Mouse (Mus musculus) embryonic facial prominence, embryonic 14.5 days (tissue): ENCODE data around the gene Rasa3. TPM values are rescaled to one million over a fixed set of nuclear protein-coding genes. Genes with fewer than 3 reads are reported as not detected.
A peak's percentile ranks its signal among the peaks of the same experiment; 100 is the strongest.

Experiments
- ATAC-seq: fragments of 200-750 bp; cut with Nextera tagmentation; 2 replicates; pipeline ENCODE4 v1.8.0; 2017; ENCODE audit warnings: low read depth, moderate number of reproducible peaks, moderate TSS enrichment
- DNase-seq: peaks from one replicate; pipeline ENCODE4 v3.0.0-alpha.2; 2015; ENCODE audit warnings: low spot score
- H3K27ac ChIP-seq: fragments of 300-500 bp; sonication (generic); replicated peaks from 2 replicates; pipeline ENCODE4 v1.5.1; 2014; ENCODE audit warnings: low read depth, mild to moderate bottlenecking, low read length, moderate library complexity
- H3K27me3 ChIP-seq: fragments of 300-500 bp; sonication (generic); replicated peaks from 2 replicates; pipeline ENCODE4 v1.6.1; 2014; ENCODE audit warnings: low read length; ENCODE audit not compliant: control insufficient read depth, insufficient read depth
- H3K36me3 ChIP-seq: fragments of 300-500 bp; sonication (generic); 2 replicates; pipeline ENCODE4 v1.6.1; 2014; ENCODE audit warnings: low read length, mixed read lengths; ENCODE audit not compliant: control insufficient read depth, insufficient read depth
- H3K4me1 ChIP-seq: fragments of 300-500 bp; sonication (generic); 2 replicates; pipeline ENCODE4 v1.6.1; 2014; ENCODE audit warnings: antibody characterized with exemption, low read length; ENCODE audit not compliant: control insufficient read depth, insufficient read depth
- H3K4me2 ChIP-seq: fragments of 300-500 bp; sonication (generic); 2 replicates; pipeline ENCODE4 v1.6.1; 2014; ENCODE audit warnings: low read depth, mild to moderate bottlenecking, low read length, moderate library complexity, mixed read lengths
- H3K4me3 ChIP-seq: fragments of 300-500 bp; sonication (generic); 2 replicates; pipeline ENCODE4 v1.5.1; 2014; ENCODE audit warnings: low read depth, mild to moderate bottlenecking, low read length
- H3K9ac ChIP-seq: fragments of 300-500 bp; sonication (generic); 2 replicates; pipeline ENCODE4 v1.6.1; 2014; ENCODE audit warnings: low read depth, mild to moderate bottlenecking, low read length, moderate library complexity, mixed read lengths
- H3K9me3 ChIP-seq: fragments of 300-500 bp; sonication (generic); 2 replicates; pipeline ENCODE4 v1.6.1; 2016; ENCODE audit warnings: low read length; ENCODE audit not compliant: control insufficient read depth
- WGBS: fragments of 180-500 bp; shearing (Covaris S2); extraction: QIAGEN DNeasy Blood & Tissue Kit; methylation state at CpG from one replicate; pipeline ENCODE4 v1.1.7; 2014; 5-methylcytosine and 5-hydroxymethylcytosine counted together
- polyA plus RNA-seq: library from polyadenylated mRNA; unstranded; fragments of >200 nt; fragmentation: Nextera tagmentation; extraction: Ambion mirVana; gene quantifications from 2 replicates; pipeline ENCODE4 v1.2.1, GENCODE M21; 2014

Rasa3 gene
- polyA plus RNA-seq, 1 experiment from 2014 or later: 39.4 TPM

DNA sequence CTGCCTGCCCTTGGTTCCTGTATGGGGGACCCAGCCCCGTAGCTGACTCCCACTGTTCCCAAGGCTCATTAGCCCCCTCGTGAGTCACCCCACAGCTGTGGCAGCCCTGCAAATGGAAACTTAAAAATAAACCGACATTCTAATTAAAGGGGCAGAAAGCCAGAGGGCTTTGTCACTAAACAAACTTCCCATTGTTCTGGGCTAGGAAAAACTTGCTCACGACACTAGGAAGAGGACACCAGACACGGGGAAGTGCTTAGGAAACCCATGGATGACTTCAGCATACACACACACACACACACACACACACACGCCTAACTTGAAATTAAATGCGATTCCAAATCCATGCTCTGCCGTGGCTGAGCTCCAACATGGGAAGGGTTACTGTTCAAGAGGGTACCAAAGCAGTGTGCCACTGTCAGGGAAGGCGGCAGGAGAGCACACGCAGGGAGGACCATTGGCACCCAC, 62.4 kb downstream of the Rasa3 start:
- H3K27ac ChIP-seq: peak overlapping the region; percentile 33; the same call in 1 of the 2 replicates
- no peak overlapping the region for H3K4me3 ChIP-seq
- peak; percentile 55; the same call in 1 of the 2 replicates for ATAC-seq
- H3K4me2 ChIP-seq: no peak overlapping the region
- 31% methylated on average over 10 of the region's 10 CpGs for WGBS
- H3K27me3 ChIP-seq: no peaks in the 10 kb centered on the region
- no peak overlapping the region for H3K9ac ChIP-seq
- DNase-seq: peak; percentile 76
- 0 out of 2 replicates have a peak, but pooled peaks cover 3% of the 10 kb centered on the region for H3K9me3 ChIP-seq
- peaks cover 6% of the 10 kb centered on the region; the same call in 1 of the 2 replicates for H3K4me1 ChIP-seq
- peaks cover 12% of the 10 kb centered on the region for H3K36me3 ChIP-seq

DNA sequence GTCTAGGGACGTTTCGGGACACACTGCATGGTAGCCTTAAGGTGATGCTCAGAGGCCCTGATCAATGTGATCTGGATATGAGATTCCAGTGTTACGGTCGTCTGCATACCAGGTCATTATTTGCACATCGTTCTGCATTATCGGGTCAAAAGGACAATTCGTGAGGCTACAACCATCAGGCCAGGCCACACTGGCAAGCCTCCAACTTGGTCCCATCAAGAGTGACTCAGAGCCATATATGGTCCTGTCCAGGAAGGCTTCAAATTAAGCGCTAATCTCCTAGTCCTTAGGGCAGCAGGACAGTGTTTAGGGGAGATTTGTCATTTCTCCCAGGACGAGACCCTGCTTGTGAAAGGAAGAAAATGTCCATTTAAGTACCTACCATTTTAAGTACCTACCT, 63.3 kb downstream of the Rasa3 start:
- H3K27me3 ChIP-seq: no peaks in the 10 kb centered on the region
- no peak overlapping the region for H3K27ac ChIP-seq
- 0 out of 2 replicates have a peak, but pooled peaks cover 3% of the 10 kb centered on the region for H3K9me3 ChIP-seq
- H3K4me2 ChIP-seq: no peak overlapping the region
- no peak overlapping the region for H3K9ac ChIP-seq
- 90% methylated on average over 9 of the region's 9 CpGs for WGBS
- DNase-seq: no peak
- ATAC-seq: no peak
- H3K4me3 ChIP-seq: no peak overlapping the region
- peaks cover 6% of the 10 kb centered on the region; the same call in 1 of the 2 replicates for H3K4me1 ChIP-seq
- peaks cover 12% of the 10 kb centered on the region for H3K36me3 ChIP-seq

DNA sequence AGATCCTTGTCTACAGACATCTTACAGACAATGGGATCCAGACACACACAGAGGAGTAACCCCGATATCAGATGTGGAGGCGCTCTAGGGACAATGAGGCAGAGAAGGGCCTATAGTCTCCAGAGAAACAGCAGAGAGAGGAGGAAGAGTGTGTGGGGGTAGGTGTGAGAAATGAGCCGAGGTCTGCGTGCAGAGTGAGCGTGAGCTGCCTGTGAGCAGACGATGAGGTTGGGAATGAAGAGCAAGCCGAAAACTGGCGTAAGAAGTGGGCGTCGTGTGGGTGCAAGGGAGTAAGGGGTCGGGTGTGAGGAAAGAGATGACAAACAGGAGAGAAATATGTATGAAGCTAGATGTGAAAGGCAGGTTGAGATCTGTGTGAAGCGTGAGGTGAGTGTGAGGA, 65.7 kb downstream of the Rasa3 start:
- H3K27me3 ChIP-seq: no peaks in the 10 kb centered on the region
- H3K27ac ChIP-seq: no peak overlapping the region
- ATAC-seq (no peak), DNase-seq (no peak)
- no peak overlapping the region for H3K4me2 ChIP-seq
- H3K4me1 ChIP-seq: peaks cover 6% of the 10 kb centered on the region; the same call in 1 of the 2 replicates
- H3K36me3 ChIP-seq: peaks cover 12% of the 10 kb centered on the region
- no peak overlapping the region for H3K9ac ChIP-seq
- WGBS: 91% methylated on average over 12 of the region's 12 CpGs
- 0 out of 2 replicates have a peak, but pooled peaks cover 3% of the 10 kb centered on the region for H3K9me3 ChIP-seq
- no peak overlapping the region for H3K4me3 ChIP-seq

DNA sequence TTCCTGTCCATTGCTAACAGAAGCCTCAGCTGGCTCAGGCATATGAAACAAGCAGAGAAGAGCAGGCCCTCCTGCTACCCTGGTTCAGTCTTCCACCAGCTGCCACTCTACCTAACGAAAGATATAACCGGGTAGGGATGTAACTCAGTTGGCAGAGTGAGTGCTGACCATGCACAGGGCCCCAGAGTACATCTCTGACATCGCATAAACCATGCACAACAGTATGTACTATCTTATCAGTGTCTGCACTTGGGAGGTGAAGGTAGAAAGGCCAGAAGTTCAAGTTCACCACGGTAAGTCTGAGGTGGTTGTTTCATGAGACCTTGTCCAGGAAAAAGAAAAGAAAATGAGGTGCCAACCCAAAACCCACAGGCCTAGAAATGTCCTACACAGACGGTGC, 67.4 kb downstream of the Rasa3 start:
- H3K36me3 ChIP-seq: peaks cover 12% of the 10 kb centered on the region
- H3K9me3 ChIP-seq: 0 out of 2 replicates have a peak, but pooled peaks cover 3% of the 10 kb centered on the region
- H3K27ac ChIP-seq: no peak overlapping the region
- WGBS: 83% methylated on average over 5 of the region's 5 CpGs
- H3K4me2 ChIP-seq: no peak overlapping the region
- no peaks in the 10 kb centered on the region for H3K27me3 ChIP-seq
- H3K4me1 ChIP-seq: peaks cover 4% of the 10 kb centered on the region; the same call in 1 of the 2 replicates
- ATAC-seq: no peak
- no peak overlapping the region for H3K4me3 ChIP-seq
- no peak for DNase-seq
- H3K9ac ChIP-seq: no peak overlapping the region

DNA sequence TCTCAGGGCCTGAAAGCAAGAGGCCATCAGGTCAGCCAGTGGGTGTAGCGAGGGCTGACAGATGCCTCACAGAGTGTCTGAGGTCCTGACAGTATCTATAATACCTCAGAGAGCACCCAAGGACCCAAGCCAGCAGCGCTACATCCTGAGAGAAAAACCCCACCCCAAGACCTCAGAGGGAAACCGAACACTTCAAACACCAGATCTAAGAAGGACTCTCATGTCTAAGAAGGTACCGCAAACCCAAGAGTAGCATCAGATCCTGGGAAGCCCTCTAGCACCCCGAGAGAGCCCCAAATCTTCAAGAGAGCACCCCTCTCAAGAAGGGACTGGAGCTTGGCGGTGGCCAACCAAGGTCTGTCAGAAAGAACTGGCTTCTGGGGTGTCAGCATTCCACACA, 68.5 kb downstream of the Rasa3 start:
- Histone ChIP-seq H3K4me3 (no peak overlapping the region), H3K4me1 (no peaks in the 10 kb centered on the region), H3K27me3 (no peaks in the 10 kb centered on the region), H3K9me3 (0 out of 2 replicates have a peak, but pooled peaks cover 3% of the 10 kb centered on the region), H3K27ac (no peak overlapping the region), H3K4me2 (no peak overlapping the region), H3K9ac (no peak overlapping the region), H3K36me3 (peaks cover 12% of the 10 kb centered on the region)
- ATAC-seq (no peak), DNase-seq (no peak)
- 87% methylated on average over 6 of the region's 6 CpGs for WGBS

DNA sequence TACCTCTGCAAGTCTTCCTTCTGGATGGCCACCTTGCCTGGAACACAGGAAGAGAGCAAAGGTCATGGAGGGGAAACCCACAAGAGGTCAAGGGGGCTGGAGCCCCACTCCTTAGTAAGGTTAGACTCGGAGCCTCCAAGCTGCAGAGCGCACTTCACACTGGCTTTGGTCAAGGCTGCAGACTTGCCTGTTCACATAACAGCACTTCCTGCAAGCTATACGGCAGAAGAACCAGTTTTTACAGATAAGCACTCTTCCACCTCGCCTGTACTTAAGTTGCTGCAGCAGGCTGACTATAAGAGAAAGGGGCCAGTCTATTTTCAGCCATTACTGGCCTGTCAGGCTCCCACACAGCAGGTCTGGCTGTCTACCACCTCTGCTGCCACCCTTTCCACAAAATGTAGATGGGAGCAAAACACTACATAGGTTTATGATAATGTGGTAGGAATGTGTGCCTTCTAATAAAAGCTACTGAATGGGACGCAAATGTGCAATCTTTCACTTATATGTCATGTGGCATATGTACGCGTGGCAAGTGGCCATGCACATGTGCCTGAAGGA, 71.4 kb downstream of the Rasa3 start:
- H3K9me3 ChIP-seq: no peaks in the 10 kb centered on the region
- H3K36me3 ChIP-seq: no peaks in the 10 kb centered on the region; the same call in 1 of the 2 replicates
- no peak overlapping the region for H3K4me2 ChIP-seq
- H3K4me1 ChIP-seq: no peaks in the 10 kb centered on the region
- WGBS: 78% methylated on average over 7 of the region's 7 CpGs
- H3K27ac ChIP-seq: no peak overlapping the region
- DNase-seq (no peak), ATAC-seq (no peak)
- H3K9ac ChIP-seq: no peak overlapping the region
- H3K4me3 ChIP-seq: no peak overlapping the region
- H3K27me3 ChIP-seq: no peaks in the 10 kb centered on the region

DNA sequence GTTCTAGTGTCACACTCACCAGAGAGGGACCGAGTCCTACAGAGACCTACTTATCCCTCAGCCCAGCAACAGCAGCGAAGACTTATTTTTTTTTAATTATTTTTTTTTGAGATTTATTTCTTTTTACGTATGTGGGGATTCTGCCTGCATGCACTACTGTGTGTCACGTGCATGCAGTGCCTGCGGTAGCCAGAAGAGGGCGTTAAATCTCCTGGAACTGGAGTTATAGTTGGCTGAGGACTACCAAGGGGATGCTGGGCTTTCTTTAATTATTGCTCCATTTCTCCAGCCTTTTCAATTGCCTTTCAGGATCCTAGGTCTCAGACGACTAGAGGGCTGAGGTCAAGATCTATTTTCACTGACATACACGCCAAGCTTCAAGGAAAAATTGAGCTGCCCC, 74.8 kb downstream of the Rasa3 start:
- H3K4me3 ChIP-seq: no peak overlapping the region
- 54% methylated on average over 8 of the region's 8 CpGs for WGBS
- H3K9ac ChIP-seq: no peak overlapping the region
- H3K27me3 ChIP-seq: no peaks in the 10 kb centered on the region
- peaks cover 4% of the 10 kb centered on the region for H3K36me3 ChIP-seq
- H3K4me2 ChIP-seq: no peak overlapping the region
- H3K9me3 ChIP-seq: no peaks in the 10 kb centered on the region
- no peak for ATAC-seq
- no peaks in the 10 kb centered on the region for H3K4me1 ChIP-seq
- no peak for DNase-seq
- H3K27ac ChIP-seq: no peak overlapping the region

DNA sequence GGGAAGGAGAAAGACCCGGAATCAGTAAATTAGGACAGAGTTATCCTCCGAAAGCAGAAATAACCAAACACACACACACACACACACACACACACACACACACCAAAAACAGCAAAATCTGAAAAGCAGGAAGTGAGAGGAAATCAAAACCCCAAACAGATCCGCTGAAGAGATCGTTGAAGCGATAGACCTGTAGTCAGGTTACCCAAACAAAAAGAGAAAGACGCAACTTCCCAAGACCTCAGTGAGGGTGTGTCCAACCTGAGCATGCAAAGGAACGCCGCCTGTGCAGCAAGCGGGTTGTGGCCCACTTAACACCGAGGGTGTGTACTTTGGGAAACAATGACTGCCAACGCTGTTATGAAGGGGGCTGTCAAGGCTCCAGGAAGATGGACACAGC, 76.2 kb downstream of the Rasa3 start:
- Histone ChIP-seq H3K9me3 (no peaks in the 10 kb centered on the region), H3K4me2 (no peak overlapping the region), H3K9ac (no peak overlapping the region), H3K36me3 (peaks cover 10% of the 10 kb centered on the region), H3K27ac (no peak overlapping the region), H3K4me3 (no peak overlapping the region), H3K27me3 (no peaks in the 10 kb centered on the region), H3K4me1 (no peaks in the 10 kb centered on the region)
- no peak for DNase-seq
- ATAC-seq: no peak
- 81% methylated on average over 11 of the region's 11 CpGs for WGBS

DNA sequence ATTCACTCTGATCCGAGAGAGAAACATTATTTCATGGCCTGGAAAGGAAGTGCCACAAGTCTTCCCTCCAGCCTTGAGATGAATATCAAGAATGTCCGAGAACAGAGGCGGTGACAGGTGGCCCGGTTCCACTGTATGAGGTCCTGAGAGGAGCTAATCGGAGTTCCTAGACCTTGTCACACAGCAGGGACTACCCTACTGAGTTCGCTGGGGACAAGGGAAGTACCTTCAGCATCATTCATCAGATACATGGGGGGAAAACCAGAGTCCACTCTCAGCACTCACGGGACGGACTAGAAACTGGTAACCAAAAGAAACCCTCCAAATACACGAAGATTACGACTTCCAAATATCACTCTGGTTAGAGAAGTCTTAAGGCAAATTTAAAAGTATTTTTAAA, 76.7 kb downstream of the Rasa3 start:
- no peak for DNase-seq
- Histone ChIP-seq H3K9ac (no peak overlapping the region), H3K4me3 (no peak overlapping the region), H3K4me2 (no peak overlapping the region), H3K27ac (no peak overlapping the region), H3K36me3 (peaks cover 13% of the 10 kb centered on the region), H3K4me1 (no peaks in the 10 kb centered on the region), H3K27me3 (no peaks in the 10 kb centered on the region), H3K9me3 (no peaks in the 10 kb centered on the region)
- ATAC-seq: no peak
- WGBS: 80% methylated on average over 10 of the region's 10 CpGs
